Mouse (Mus musculus) embryonic facial prominence, embryonic 14.5 days (tissue): ENCODE measurements around the gene Arf4. TPM values are rescaled to one million over a fixed set of nuclear protein-coding genes. Genes with fewer than 3 reads are reported as not detected.

Source experiments
- ATAC-seq: fragments of 200-750 bp; cut with Nextera tagmentation; 2 replicates; pipeline ENCODE4 v1.8.0; 2017; ENCODE audit warnings: low read depth, moderate number of reproducible peaks, moderate TSS enrichment
- DNase-seq: peaks from one replicate; pipeline ENCODE4 v3.0.0-alpha.2; 2015; ENCODE audit warnings: low spot score
- H3K27ac ChIP-seq: fragments of 300-500 bp; sonication (generic); replicated peaks from 2 replicates; pipeline ENCODE4 v1.5.1; 2014; ENCODE audit warnings: low read depth, mild to moderate bottlenecking, low read length, moderate library complexity
- H3K27me3 ChIP-seq: fragments of 300-500 bp; sonication (generic); replicated peaks from 2 replicates; pipeline ENCODE4 v1.6.1; 2014; ENCODE audit warnings: low read length; ENCODE audit not compliant: control insufficient read depth, insufficient read depth
- H3K36me3 ChIP-seq: fragments of 300-500 bp; sonication (generic); 2 replicates; pipeline ENCODE4 v1.6.1; 2014; ENCODE audit warnings: low read length, mixed read lengths; ENCODE audit not compliant: control insufficient read depth, insufficient read depth
- H3K4me1 ChIP-seq: fragments of 300-500 bp; sonication (generic); 2 replicates; pipeline ENCODE4 v1.6.1; 2014; ENCODE audit warnings: antibody characterized with exemption, low read length; ENCODE audit not compliant: control insufficient read depth, insufficient read depth
- H3K4me2 ChIP-seq: fragments of 300-500 bp; sonication (generic); 2 replicates; pipeline ENCODE4 v1.6.1; 2014; ENCODE audit warnings: low read depth, mild to moderate bottlenecking, low read length, moderate library complexity, mixed read lengths
- H3K4me3 ChIP-seq: fragments of 300-500 bp; sonication (generic); 2 replicates; pipeline ENCODE4 v1.5.1; 2014; ENCODE audit warnings: low read depth, mild to moderate bottlenecking, low read length
- H3K9ac ChIP-seq: fragments of 300-500 bp; sonication (generic); 2 replicates; pipeline ENCODE4 v1.6.1; 2014; ENCODE audit warnings: low read depth, mild to moderate bottlenecking, low read length, moderate library complexity, mixed read lengths
- H3K9me3 ChIP-seq: fragments of 300-500 bp; sonication (generic); 2 replicates; pipeline ENCODE4 v1.6.1; 2016; ENCODE audit warnings: low read length; ENCODE audit not compliant: control insufficient read depth
- WGBS: fragments of 180-500 bp; shearing (Covaris S2); extraction: QIAGEN DNeasy Blood & Tissue Kit; methylation state at CpG from one replicate; pipeline ENCODE4 v1.1.7; 2014; 5-methylcytosine and 5-hydroxymethylcytosine counted together
- polyA plus RNA-seq: library from polyadenylated mRNA; unstranded; fragments of >200 nt; fragmentation: Nextera tagmentation; extraction: Ambion mirVana; gene quantifications from 2 replicates; pipeline ENCODE4 v1.2.1, GENCODE M21; 2014

Arf4 gene
- polyA plus RNA-seq, 1 experiment from 2014 or later = 692 TPM

GRCm38 (mm10) chr14:26647811-26648210, 9.9 kb downstream of the Arf4 start:
- DNase-seq = peak; percentile 24
- ATAC-seq = no peak
- 66% methylated on average over 2 of the region's 2 CpGs for WGBS

GRCm38 (mm10) chr14:26651901-26652300, 14.0 kb downstream of the Arf4 start:
- H3K9ac ChIP-seq = no peak overlapping the region
- ATAC-seq (no peak), DNase-seq (peak; percentile 20)
- H3K4me3 ChIP-seq = no peak overlapping the region
- no peak overlapping the region for H3K4me2 ChIP-seq
- H3K36me3 ChIP-seq = peaks cover 81% of the 10 kb centered on the region
- H3K27ac ChIP-seq = no peak overlapping the region
- H3K4me1 ChIP-seq = no peaks in the 10 kb centered on the region
- H3K9me3 ChIP-seq = no peaks in the 10 kb centered on the region
- no peaks in the 10 kb centered on the region for H3K27me3 ChIP-seq

More at GRCm38 (mm10) chr14:26647811-26648210, 9.9 kb downstream of the Arf4 start:
- H3K9ac ChIP-seq = no peak overlapping the region
- H3K27ac ChIP-seq = no peak overlapping the region
- no peaks in the 10 kb centered on the region for H3K9me3 ChIP-seq
- peaks cover 4% of the 10 kb centered on the region; the same call in 1 of the 2 replicates for H3K4me1 ChIP-seq
- H3K36me3 ChIP-seq = peaks cover 48% of the 10 kb centered on the region
- no peak overlapping the region for H3K4me2 ChIP-seq
- H3K4me3 ChIP-seq = no peak overlapping the region
- H3K27me3 ChIP-seq = no peaks in the 10 kb centered on the region

- ATAC-seq (no peak), DNase-seq (no peak)
- H3K4me1 ChIP-seq = no peaks in the 10 kb centered on the region
- no peak overlapping the region for H3K4me2 ChIP-seq
- H3K9me3 ChIP-seq = no peaks in the 10 kb centered on the region
- H3K27me3 ChIP-seq = no peaks in the 10 kb centered on the region
- no peak overlapping the region for H3K4me3 ChIP-seq
- H3K36me3 ChIP-seq = peaks cover 53% of the 10 kb centered on the region
- H3K9ac ChIP-seq = no peak overlapping the region
- no peak overlapping the region for H3K27ac ChIP-seq
Measured at GRCm38 (mm10) chr14:26658178-26658577, 20.3 kb downstream of the Arf4 start.

- WGBS = 83% methylated on average over 1 of the region's 1 CpGs
- ATAC-seq = no peak
- no peak overlapping the region for H3K4me2 ChIP-seq
- no peaks in the 10 kb centered on the region for H3K4me1 ChIP-seq
- DNase-seq = no peak
- H3K9ac ChIP-seq = no peak overlapping the region
- no peak overlapping the region for H3K27ac ChIP-seq
- H3K36me3 ChIP-seq = peaks cover 49% of the 10 kb centered on the region
- no peaks in the 10 kb centered on the region for H3K9me3 ChIP-seq
- no peak overlapping the region for H3K4me3 ChIP-seq
- no peaks in the 10 kb centered on the region for H3K27me3 ChIP-seq
Measured at GRCm38 (mm10) chr14:26660233-26660632, 22.4 kb downstream of the Arf4 start.

GRCm38 (mm10) chr14:26662016-26662415, 24.1 kb downstream of the Arf4 start:
- 88% methylated on average over 3 of the region's 3 CpGs for WGBS
- no peak for ATAC-seq
- no peak overlapping the region for H3K9ac ChIP-seq
- H3K27me3 ChIP-seq = no peaks in the 10 kb centered on the region
- no peak overlapping the region for H3K4me2 ChIP-seq
- no peak overlapping the region for H3K27ac ChIP-seq
- no peak for DNase-seq
- H3K4me1 ChIP-seq = peaks cover 4% of the 10 kb centered on the region; the same call in 1 of the 2 replicates
- H3K36me3 ChIP-seq = peaks cover 44% of the 10 kb centered on the region
- no peaks in the 10 kb centered on the region for H3K9me3 ChIP-seq
- no peak overlapping the region for H3K4me3 ChIP-seq

- ATAC-seq (no peak), DNase-seq (no peak)
- Histone ChIP-seq H3K4me3 (no peak overlapping the region), H3K27me3 (no peaks in the 10 kb centered on the region), H3K27ac (no peak overlapping the region), H3K9ac (no peak overlapping the region), H3K9me3 (no peaks in the 10 kb centered on the region), H3K36me3 (peaks cover 39% of the 10 kb centered on the region), H3K4me1 (peaks cover 7% of the 10 kb centered on the region; the same call in 1 of the 2 replicates), H3K4me2 (no peak overlapping the region)
- 82% methylated on average over 2 of the region's 2 CpGs for WGBS
Measured at GRCm38 (mm10) chr14:26662488-26662887, 24.6 kb downstream of the Arf4 start.

GRCm38 (mm10) chr14:26663851-26664250, 26.0 kb downstream of the Arf4 start:
- H3K9me3 ChIP-seq = no peaks in the 10 kb centered on the region
- no peak for ATAC-seq
- DNase-seq = no peak
- no peak overlapping the region for H3K9ac ChIP-seq
- H3K27me3 ChIP-seq = no peaks in the 10 kb centered on the region
- peaks cover 30% of the 10 kb centered on the region for H3K36me3 ChIP-seq
- peaks cover 13% of the 10 kb centered on the region; the same call in 1 of the 2 replicates for H3K4me1 ChIP-seq
- H3K4me2 ChIP-seq = no peak overlapping the region
- WGBS = 83% methylated on average over 2 of the region's 2 CpGs
- H3K4me3 ChIP-seq = no peak overlapping the region
- no peak overlapping the region for H3K27ac ChIP-seq

GRCm38 (mm10) chr14:26667991-26668370, 30.1 kb downstream of the Arf4 start:
- no peak for ATAC-seq
- peak overlapping the region; percentile 90 for H3K4me3 ChIP-seq
- no peaks in the 10 kb centered on the region for H3K9me3 ChIP-seq
- H3K4me1 ChIP-seq = peaks cover 18% of the 10 kb centered on the region
- 19% methylated on average over 6 of the region's 6 CpGs for WGBS
- H3K9ac ChIP-seq = peak overlapping the region; percentile 85
- no peak for DNase-seq
- H3K27ac ChIP-seq = no peak overlapping the region
- H3K36me3 ChIP-seq = peaks cover 23% of the 10 kb centered on the region
- H3K4me2 ChIP-seq = peak overlapping the region; percentile 97
- no peaks in the 10 kb centered on the region for H3K27me3 ChIP-seq
